Mouse (Mus musculus) kidney, adult 2 months (tissue): ENCODE data around the gene Maml3.

Experiments
- CTCF ChIP-seq: fragments of 200-500 bp; conservative IDR thresholded peaks from 2 replicates; pipeline ENCODE4 v1.5.1; 2011; ENCODE audit warnings: low read depth, mild to moderate bottlenecking, control low read depth, low read length, moderate library complexity, mixed read lengths; ENCODE audit not compliant: insufficient read depth, insufficient read length
- POLR2A ChIP-seq: fragments of 200-500 bp; IDR thresholded peaks from one replicate; pipeline ENCODE4 v1.6.1; 2011; ENCODE audit warnings: low read depth, low read length, control low read depth

- TF ChIP-seq POLR2A, result no peak
- TF ChIP-seq CTCF, result no peak
These were observed 4.6 kb downstream of the Maml3 start for GRCm38 (mm10) chr3:52100306-52100705.
